Comparison of ENCODE assay signal across 10 mouse cellular contexts in the genomic region with DNA sequence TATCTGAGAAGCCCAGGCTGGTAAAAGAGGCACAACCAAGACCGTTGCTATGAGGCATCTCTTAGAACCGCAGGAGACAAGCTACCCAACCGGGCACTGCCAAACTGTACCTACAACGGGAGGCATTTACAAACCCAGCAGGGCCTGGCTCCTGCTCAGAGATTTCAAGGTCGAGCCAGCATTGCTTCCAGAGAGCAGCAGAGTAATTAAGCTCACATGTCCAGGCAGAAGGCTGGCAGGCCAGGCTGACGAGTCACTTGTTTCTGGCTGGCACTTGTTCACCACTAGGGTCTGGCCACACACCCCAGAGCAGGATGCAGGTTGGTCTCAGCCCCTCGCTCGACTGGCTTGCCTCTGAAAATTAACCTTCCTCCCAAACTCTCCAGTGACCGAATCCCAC. TPM values are rescaled to one million over a fixed set of nuclear protein-coding genes. Genes with fewer than 3 reads are reported as not detected.
DNase-seq lines count a peak whose midpoint lies in the region; ATAC-seq lines count a peak whose summit lies in the region.
"Had no signal": no experiment of that assay in that cellular context is flagged by ENCODE, and none has a peak within 500 bp of the region (broad histone marks: within the 10 kb centered on the region; RNA-seq: fewer than 3 reads in every experiment).

No protein-coding gene starts in this region.

- 37% methylated on average over 9 of the region's 9 CpGs for WGBS in heart, embryonic 11.5 days (ENCODE audit: insufficient replicate concordance)

- no peaks in the 10 kb centered on the region for H3K27me3 ChIP-seq in heart, embryonic 11.5 days (ENCODE audit: control insufficient read depth, insufficient read depth, low read length)
- H3K27me3 ChIP-seq: neural tube, embryonic 13.5 days had no signal

- H3K9me3 ChIP-seq in heart, embryonic 11.5 days (replicated peaks; ENCODE audit: control insufficient read depth, low read length): no peaks in the 10 kb centered on the region
- H3K9me3 ChIP-seq: neural tube, embryonic 13.5 days had no signal

- peak; percentile 49 to 63 for DNase-seq in heart, adult 18-20 months
- peak; percentile 76 for DNase-seq in adrenal gland, adult 2 months
- DNase-seq in cerebellum, postnatal 25 days: peak; percentile 80 to 82
- DNase-seq in heart, postnatal 14 days: peak; percentile 29 to 47
- DNase-seq in spleen, postnatal 10 days (ENCODE audit: low spot score in 2 of 2): no peak
- DNase-seq in lung, postnatal 14 days: no peak

- intact Hi-C loops in heart, postnatal 14 days (cut with DNase I): no loop called here

- H3K36me3 ChIP-seq in heart, embryonic 11.5 days (ENCODE audit: control insufficient read depth, insufficient read depth, low read length): no peaks in the 10 kb centered on the region
- H3K36me3 ChIP-seq: neural tube, embryonic 13.5 days had no signal

- no peak overlapping the region for H3K4me2 ChIP-seq in heart, embryonic 11.5 days
- H3K4me2 ChIP-seq: neural tube, embryonic 13.5 days had no signal

- no peak overlapping the region for H3K4me3 ChIP-seq in heart, embryonic 11.5 days (ENCODE audit: low read depth, low read length)
- H3K4me3 ChIP-seq: neural tube, embryonic 13.5 days had no signal

- H3K9ac ChIP-seq in heart, embryonic 11.5 days (ENCODE audit: low read depth, low read length): no peak overlapping the region
- H3K9ac ChIP-seq: liver, embryonic 14.5 days; neural tube, embryonic 13.5 days had no signal

- no peak overlapping the region for H3K27ac ChIP-seq in heart, embryonic 11.5 days (ENCODE audit: low read depth, low read length)
- H3K27ac ChIP-seq: liver, embryonic 14.5 days; neural tube, embryonic 13.5 days had no signal

- ATAC-seq in heart, embryonic 11.5 days (replicated peaks; ENCODE audit: insufficient number of reproducible peaks, low FRiP score, low TSS enrichment): no peak
- no peak for ATAC-seq in CD4-positive, CD25-positive, alpha-beta regulatory T cell, adult 4 months

- H3K4me1 ChIP-seq in heart, embryonic 11.5 days (ENCODE audit: control insufficient read depth, insufficient read depth, low read length): no peaks in the 10 kb centered on the region

RNA-seq across cellular contexts. Expression of a gene that starts 39.4 kb away (rescaled TPM):
- 10 to 100 TPM; 68.0 to 82.0 TPM for total RNA-seq in heart, adult 18-20 months (2021)
- 9.7 and 12.5 TPM in 2 replicates for polyA plus RNA-seq in heart, embryonic 11.5 days (2014; fragmentation: Nextera tagmentation; extraction: Ambion mirVana)
- 10 to 100 TPM; 13.3 to 21.4 TPM for total RNA-seq in adrenal gland, adult 2 months (2021)
- 7.0 TPM in 2 replicates for polyA plus RNA-seq in adrenal gland, adult 2 months (2012; rRNA removed)
- 100 to 1,000 TPM; 136 to 185 TPM for total RNA-seq in heart, postnatal 14 days (2021)
- polyA plus RNA-seq in CD4-positive, CD25-positive, alpha-beta regulatory T cell, adult 4 months (2017; shearing (Covaris generic)): under 1 TPM; 0.08 to 0.63 TPM

Comparison
In these comparisons a context has a peak if more than half of its experiments do, and no peak if none do; other contexts are left out.
1. DNase-seq: peak in heart, adult 18-20 months (2 of 2), adrenal gland, adult 2 months (single experiment), cerebellum, postnatal 25 days (2 of 2) and heart, postnatal 14 days (2 of 2); none in spleen, postnatal 10 days (0 of 2) and lung, postnatal 14 days (single experiment).